Mouse (Mus musculus) fibroblast of lung, adult 2 months (primary cell): Measurements from ENCODE around the gene Ppil3.
A peak's percentile ranks its signal among the peaks of the same experiment; 100 is the strongest.

ENCODE experiments used
- DNase-seq: peaks from one replicate; pipeline ENCODE4 v3.0.0-alpha.2; 2011; ENCODE audit warnings: low read depth

The Ppil3 gene

DNA sequence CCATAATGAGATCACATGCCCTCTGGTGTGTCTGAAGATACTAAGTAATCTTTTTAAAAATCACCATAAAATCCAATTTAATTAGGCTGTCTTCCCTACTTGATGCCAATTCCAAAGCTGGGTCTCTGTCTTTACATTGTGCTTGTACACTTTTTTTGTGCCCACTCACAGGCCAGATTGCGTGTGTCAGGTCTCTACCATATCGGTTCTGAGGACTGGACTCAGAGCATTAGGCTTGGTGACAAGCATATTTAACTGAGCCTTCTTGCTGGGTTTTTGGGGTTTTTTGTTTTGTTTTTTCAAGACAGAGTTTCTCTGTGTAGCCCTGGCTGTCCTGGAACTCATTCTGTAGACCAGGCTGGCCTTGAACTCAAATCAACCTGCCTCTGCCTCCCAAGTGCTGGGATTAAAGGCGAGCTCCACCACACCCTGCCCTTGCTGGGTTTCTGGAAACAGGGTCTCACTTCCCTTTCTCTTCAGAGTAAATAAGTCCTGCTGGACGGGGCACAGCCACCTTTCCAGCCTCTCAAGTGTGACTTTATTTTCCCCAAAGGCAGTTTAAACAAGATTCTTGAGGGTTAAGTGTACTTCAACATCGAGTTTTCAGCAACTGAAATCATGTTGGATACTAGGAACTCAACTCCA, 35.6 kb downstream of the Ppil3 start:
- DNase-seq = no peak

DNA sequence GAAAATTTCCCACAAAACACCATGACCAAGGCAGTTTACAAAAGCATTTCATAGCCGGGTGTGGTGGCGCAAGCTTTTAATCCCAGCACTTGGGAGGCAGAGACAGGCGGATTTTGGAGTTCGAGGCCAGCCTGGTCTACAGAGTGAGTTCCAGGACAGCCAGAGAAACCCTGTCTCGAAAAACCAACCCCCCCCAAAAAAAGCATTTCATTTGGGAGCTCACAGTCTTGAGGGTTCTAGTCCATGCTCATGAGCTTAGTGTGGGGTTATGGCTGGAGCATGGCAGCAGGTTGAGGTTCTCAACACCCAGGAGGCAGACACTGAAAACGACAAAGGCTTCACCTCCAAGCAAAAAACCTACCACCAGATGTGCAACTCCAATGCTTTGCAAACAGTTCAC, 37.1 kb downstream of the Ppil3 start:
- DNase-seq = no peak

DNA sequence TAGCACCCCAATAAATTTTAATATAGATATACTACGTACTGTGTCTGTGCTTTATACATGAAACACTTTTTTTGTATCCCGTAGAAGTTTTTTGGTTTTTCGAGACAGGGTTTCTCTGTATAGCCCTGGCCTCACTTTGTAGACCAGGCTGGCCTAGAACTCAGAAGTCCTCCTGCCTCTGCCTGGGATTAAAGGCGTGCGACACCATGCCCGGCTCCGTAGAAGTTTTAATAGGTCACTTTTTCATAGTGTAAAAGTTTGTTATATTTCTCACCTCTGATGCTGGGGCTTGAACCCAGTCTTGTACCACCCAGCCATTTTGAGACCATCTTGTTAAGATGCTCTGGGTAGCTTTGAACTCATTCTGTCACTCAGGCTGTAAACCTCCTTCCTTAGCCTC, 38.0 kb downstream of the Ppil3 start:
- no peak for DNase-seq

- DNase-seq = no peak
These were observed 41.5 kb downstream of the Ppil3 start for GRCm38 (mm10) chr1:58403745-58404144.

DNA sequence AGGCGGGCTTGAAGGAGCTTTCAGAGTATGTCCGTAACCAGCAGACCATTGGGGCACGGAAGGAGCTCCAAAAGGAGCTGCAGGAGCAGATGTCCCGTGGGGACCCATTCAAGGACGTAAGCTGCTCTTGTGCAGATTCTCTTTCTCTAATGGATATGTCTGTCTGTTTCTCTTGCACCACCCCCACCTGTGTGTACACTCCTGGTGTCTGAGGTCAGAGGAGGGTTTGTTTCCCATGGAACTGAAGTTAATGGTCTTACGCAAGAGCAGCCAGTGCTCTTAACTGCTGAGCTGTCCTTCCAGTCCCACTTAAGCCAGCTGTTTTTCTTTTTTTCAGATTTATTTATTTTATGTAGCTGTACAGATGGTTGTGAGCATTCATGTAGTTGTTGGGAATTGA, 43.9 kb downstream of the Ppil3 start:
- DNase-seq = no peak

DNA sequence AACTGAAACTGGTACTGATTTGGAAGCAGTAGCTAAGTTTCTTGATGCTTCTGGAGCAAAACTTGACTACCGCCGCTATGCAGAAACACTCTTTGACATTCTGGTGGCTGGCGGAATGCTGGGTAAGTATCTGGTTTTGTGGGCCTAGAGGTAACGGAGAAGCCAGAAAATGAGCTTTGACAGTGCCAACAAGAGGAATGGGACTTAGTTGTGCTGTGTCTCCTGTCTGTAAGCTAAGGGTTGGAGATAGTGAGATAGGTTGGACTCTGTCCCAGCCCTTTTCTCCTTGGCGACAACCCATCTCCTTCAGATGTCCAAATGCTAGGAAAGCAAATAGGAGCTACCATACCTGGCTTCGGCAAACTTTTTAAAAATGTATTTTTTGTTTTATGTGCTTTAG, 47.6 kb downstream of the Ppil3 start:
- no peak for DNase-seq

- DNase-seq = no peak
These were observed 49.1 kb downstream of the Ppil3 start for GRCm38 (mm10) chr1:58396179-58396578.

DNA sequence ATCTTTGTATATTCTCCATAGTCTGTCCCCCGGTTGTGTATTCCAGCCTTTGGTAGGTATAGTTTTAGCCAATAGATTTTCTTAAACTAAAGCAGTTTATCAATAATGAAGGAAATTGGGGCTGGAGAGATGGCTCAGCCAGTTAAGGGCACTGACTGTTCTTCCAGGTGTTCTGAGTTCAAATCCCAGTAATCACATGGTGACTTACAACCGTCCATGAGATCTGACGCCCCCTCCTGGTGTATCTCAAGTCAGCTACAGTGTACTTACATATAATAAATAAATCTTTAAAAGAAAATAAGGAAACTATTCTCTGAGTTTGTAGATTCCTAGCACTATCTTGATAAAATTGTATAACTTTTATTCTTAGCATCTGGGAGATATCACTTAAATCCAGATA, 49.9 kb downstream of the Ppil3 start:
- DNase-seq = no peak

DNA sequence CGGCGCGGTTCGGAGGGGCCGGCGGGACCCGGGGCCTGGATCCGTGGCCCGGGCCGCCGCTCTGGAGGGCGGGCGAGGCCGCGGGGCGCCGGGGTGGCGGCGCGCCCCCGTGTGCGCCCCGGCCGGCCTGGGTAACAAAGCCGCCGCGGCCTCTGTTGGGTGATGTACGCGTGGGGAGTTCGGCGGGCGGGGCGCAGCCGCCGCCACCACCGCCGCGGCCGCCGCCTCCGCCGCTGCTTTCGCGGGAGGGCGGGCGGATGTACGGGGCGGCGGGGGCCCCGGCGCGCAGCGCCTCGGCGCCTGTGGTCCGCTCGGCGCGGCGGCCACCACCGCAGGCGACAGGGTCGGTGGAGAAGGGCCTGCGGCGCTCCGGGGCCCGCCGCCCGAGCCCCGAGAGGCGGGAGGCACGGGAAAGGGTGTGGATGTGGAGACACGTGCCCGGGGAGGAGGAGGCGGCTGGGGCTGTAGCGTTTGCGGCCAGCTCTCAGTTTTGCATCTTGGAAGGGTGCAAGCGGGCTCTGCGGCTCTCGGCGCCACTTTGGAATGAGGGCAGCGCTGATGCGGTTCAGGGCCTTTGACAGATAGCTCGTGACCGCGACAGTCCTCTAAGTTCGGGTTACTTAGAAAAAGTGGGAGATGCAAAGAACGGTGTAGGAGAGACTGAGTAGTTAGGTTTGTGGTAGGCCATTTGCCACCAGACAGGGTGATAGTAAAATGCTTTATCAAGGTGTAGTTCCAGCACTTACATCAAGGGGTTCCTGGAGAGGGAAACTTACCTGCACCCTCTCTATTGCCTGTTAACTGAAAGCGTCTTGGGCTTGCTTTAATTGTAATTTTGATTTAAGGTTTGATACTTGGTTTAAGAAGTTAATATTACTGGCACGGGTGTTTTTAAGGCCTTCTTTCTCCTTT, 51.7 kb downstream of the Ppil3 start:
- DNase-seq = no peak

DNA sequence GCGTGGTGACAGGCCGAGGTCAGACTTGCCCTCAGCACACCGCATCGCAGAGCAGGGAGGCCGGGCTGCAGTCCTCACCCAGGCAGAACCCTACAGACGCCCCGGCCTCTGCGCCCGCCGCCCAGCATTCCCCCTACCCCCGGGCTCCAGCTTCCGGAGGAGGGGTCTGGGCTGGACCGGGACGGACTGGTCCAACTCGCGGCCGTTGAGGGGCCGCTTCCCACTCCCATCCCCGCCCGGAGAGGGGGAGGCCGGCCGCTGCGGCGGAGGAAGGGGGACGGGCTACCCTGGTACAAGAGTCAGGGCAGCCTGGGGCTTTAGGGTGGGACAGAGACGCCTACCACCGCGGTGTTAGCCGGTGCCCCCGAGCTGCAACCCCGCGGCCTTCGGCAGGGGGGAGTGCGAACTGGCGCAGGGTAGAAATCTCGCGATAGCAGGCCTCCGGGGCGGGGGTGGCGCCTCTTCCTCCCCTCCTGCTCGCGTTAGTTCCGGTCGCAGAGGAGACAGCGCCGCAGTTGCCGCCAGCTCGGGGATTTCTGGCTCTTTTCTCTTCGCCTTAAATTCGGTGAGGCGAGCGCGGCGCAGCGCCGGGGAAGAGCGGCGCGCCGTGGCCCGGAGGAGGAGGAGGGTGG, 52.5 kb downstream of the Ppil3 start, which contains the start of gene Bzw1:
TSS of gene Bzw1 (plus strand) at position 247 of the 632 bp plus-strand sequence.
- DNase-seq = peak; percentile 79

DNA sequence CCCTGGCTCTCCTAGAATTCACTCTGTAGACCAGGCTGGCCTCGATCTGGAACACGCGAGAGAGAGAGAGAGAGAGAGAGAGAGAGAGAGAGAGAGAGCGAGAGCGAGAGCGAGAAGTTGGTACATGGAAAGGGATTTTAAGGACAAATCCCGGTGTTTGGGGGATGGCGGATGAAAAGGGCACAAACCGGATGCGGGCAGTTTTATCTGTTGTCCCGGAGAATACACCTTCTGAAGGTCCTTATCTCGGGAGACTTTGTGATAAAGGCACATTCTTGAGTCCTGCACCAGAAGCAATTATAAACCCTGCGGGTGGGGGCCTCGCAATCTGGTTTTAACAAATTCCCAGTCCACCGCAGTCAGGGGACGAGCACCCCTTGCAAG, 53.0 kb downstream of the Ppil3 start:
- no peak for DNase-seq

- no peak for DNase-seq
These were observed 53.6 kb downstream of the Ppil3 start for GRCm38 (mm10) chr1:58391421-58392267.

DNA sequence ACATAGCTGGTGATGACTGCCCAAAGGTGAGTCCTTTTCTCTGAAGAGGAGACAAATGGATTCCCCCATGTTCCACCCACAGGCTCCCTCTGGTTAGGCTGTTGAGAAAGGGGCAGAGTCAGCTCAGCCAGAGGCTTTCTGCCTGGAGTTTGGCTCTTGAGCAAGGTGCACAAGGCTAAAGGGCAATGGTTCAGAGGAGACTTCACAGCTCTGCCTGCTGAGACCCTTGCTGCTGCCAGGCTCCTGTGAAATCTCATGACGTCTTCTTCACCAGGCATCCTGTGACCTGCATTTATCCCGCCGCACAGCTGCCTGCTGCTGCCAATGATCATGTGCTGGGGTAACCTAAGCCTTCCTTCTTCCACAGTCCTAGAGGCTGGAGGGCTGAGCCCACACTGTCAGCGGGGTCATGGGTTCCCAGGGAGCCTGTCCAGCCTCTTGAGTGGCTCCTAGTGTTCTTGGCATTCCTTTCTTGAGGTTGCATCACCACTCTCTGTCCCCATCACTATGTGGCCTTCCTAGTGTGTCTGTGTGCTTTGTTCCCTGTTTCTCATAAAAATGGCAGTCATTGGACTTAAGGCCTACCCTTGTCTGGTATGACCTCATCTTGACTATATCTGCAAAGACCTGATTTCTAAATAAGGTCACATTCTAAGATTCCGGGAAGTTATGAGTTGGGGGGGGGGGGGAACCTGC, 62.6 kb downstream of the Ppil3 start:
- no peak for DNase-seq
